Mouse (Mus musculus) limb, embryonic 14.5 days (tissue): ENCODE measurements around the gene Akap13. TPM values are rescaled to one million over a fixed set of nuclear protein-coding genes. Genes with fewer than 3 reads are reported as not detected.
"Not testable (repeated sequence)": the region's sequence is repeated elsewhere in the genome, so short reads cannot be mapped to it uniquely, and the experiment has no call there.

Experiments used
- ATAC-seq: fragments of 200-750 bp; cut with Nextera tagmentation; 2 replicates; pipeline ENCODE4 v1.8.0; 2017; ENCODE audit warnings: low read depth, moderate number of reproducible peaks, moderate TSS enrichment; ENCODE audit not compliant: low FRiP score
- DNase-seq: peaks from one replicate; pipeline ENCODE4 v3.0.0-alpha.2; 2015; ENCODE audit warnings: low spot score
- H3K27ac ChIP-seq: fragments of 300-500 bp; sonication (generic); replicated peaks from 2 replicates; pipeline ENCODE4 v1.5.1; 2014; ENCODE audit warnings: low read depth, mild to moderate bottlenecking, low read length, moderate library complexity, mixed read lengths
- H3K27me3 ChIP-seq: fragments of 300-500 bp; sonication (generic); 2 replicates; pipeline ENCODE4 v1.6.1; 2014; ENCODE audit warnings: low read length, mixed read lengths; ENCODE audit not compliant: control insufficient read depth, insufficient read depth
- H3K36me3 ChIP-seq: fragments of 300-500 bp; sonication (generic); 2 replicates; pipeline ENCODE4 v1.6.1; 2014; ENCODE audit warnings: mild to moderate bottlenecking, low read length, moderate library complexity, mixed read lengths; ENCODE audit not compliant: control insufficient read depth, insufficient read depth
- H3K4me1 ChIP-seq: fragments of 300-500 bp; sonication (generic); 2 replicates; pipeline ENCODE4 v1.6.1; 2014; ENCODE audit warnings: antibody characterized with exemption, low read length, mixed read lengths; ENCODE audit not compliant: control insufficient read depth, insufficient read depth
- H3K4me2 ChIP-seq: fragments of 300-500 bp; sonication (generic); replicated peaks from 2 replicates; pipeline ENCODE4 v1.6.1; 2014; ENCODE audit warnings: low read depth, mild to moderate bottlenecking, low read length, moderate library complexity; ENCODE audit not compliant: severe bottlenecking
- H3K4me3 ChIP-seq: fragments of 300-500 bp; sonication (generic); replicated peaks from 2 replicates; pipeline ENCODE4 v1.5.1; 2014; ENCODE audit warnings: low read length
- H3K9ac ChIP-seq: fragments of 300-500 bp; sonication (generic); 2 replicates; pipeline ENCODE4 v1.6.1; 2014; ENCODE audit warnings: mild to moderate bottlenecking, low read depth, low read length, moderate library complexity; ENCODE audit not compliant: severe bottlenecking
- H3K9me3 ChIP-seq: fragments of 300-500 bp; sonication (generic); 2 replicates; pipeline ENCODE4 v1.6.1; 2016; ENCODE audit warnings: low read length; ENCODE audit not compliant: control insufficient read depth
- POLR2A ChIP-seq: fragments of 200-500 bp; IDR thresholded peaks from 2 replicates; pipeline ENCODE4 v1.8.0; 2012; ENCODE audit warnings: inconsistent platforms, mild to moderate bottlenecking, moderate library complexity, borderline replicate concordance; ENCODE audit not compliant: insufficient read depth, insufficient read length; ENCODE audit errors: extremely low read depth
- WGBS: fragments of 180-500 bp; shearing (Covaris S2); extraction: QIAGEN DNeasy Blood & Tissue Kit; methylation state at CpG from one replicate; pipeline ENCODE4 v1.1.7; 2014; 5-methylcytosine and 5-hydroxymethylcytosine counted together
- polyA plus RNA-seq, 2 experiments: library from polyadenylated mRNA; depleted of rRNA in 1 of 2; stranded (reverse) in 1 of 2; unstranded in 1 of 2; fragments of >200 nt; fragmentation: Nextera tagmentation in 1 of 2; extraction: Ambion mirVana in 1 of 2; gene quantifications; 2 replicates each; pipeline versions ENCODE4 v1.2.1 to v1.2.3; 2012 to 2014

Gene Akap13
- polyA plus RNA-seq, 2 experiments = 18.7 to 51.4 TPM

DNA sequence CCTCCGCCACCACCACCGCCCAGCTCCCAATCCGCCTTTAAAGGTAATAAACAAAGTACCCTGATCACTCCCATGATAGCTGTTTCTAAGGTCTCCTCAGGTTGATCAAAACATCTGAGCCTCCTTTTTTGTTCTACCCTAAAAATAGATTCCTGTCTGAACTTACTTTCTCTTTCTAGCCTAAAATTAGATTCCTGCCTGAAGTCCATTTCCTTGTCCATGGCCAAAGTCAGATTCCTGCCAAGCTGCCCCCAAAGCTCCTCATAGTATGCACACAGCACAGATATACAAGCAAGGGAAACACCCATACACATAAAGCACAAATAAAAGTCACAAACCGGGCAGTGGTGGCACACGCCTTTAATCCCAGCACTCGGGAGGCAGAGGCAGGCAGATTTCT lies 334.4 kb downstream of the Akap13 start:
- no peak for TF ChIP-seq POLR2A
- H3K4me2 ChIP-seq = no peak overlapping the region
- 92% methylated on average over 6 of the region's 6 CpGs for WGBS
- H3K4me3 ChIP-seq = no peak overlapping the region
- DNase-seq = no peak
- no peak overlapping the region for H3K27ac ChIP-seq
- no peak for ATAC-seq
- 0 out of 2 replicates have a peak, but pooled peaks cover 5% of the 10 kb centered on the region for H3K4me1 ChIP-seq
- no peaks in the 10 kb centered on the region for H3K9me3 ChIP-seq
- H3K9ac ChIP-seq = no peak overlapping the region
- H3K36me3 ChIP-seq = no peaks in the 10 kb centered on the region
- no peaks in the 10 kb centered on the region for H3K27me3 ChIP-seq

GRCm38 (mm10) chr7:75791092-75791837 lies 335.9 kb downstream of the Akap13 start:
- not testable (repeated sequence) for ATAC-seq, H3K36me3 ChIP-seq, H3K4me3 ChIP-seq, H3K27ac ChIP-seq, H3K9ac ChIP-seq, H3K9me3 ChIP-seq, H3K4me2 ChIP-seq, H3K27me3 ChIP-seq, H3K4me1 ChIP-seq
- peak; percentile 25 for DNase-seq
- 80% methylated on average over 12 of the region's 13 CpGs for WGBS

DNA sequence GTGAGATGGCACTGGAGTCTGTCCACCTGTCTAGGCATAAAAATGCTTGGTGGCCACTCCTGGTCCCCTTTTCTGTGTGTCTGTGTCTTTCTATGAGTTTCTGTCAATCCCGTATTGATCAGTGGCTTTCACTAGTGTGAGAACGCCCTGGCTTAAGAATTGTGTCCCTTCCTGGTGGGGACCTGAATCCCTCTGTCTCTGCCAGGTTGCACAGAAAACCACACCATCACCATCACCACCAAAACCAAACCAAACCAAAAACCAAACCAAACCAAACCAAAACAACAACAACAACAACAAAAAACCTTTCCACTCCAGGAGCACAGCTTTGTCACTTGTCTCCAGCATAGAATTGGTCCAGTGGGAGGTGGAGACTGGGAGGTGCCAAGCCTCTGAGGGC lies 337.8 kb downstream of the Akap13 start:
- 69% methylated on average over 2 of the region's 2 CpGs for WGBS
- Histone ChIP-seq H3K27me3 (no peaks in the 10 kb centered on the region), H3K4me1 (no peaks in the 10 kb centered on the region), H3K36me3 (no peaks in the 10 kb centered on the region), H3K4me3 (no peak overlapping the region), H3K9me3 (no peaks in the 10 kb centered on the region), H3K27ac (no peak overlapping the region), H3K9ac (no peak overlapping the region), H3K4me2 (no peak overlapping the region)
- DNase-seq (no peak), ATAC-seq (no peak)
- no peak for TF ChIP-seq POLR2A

DNA sequence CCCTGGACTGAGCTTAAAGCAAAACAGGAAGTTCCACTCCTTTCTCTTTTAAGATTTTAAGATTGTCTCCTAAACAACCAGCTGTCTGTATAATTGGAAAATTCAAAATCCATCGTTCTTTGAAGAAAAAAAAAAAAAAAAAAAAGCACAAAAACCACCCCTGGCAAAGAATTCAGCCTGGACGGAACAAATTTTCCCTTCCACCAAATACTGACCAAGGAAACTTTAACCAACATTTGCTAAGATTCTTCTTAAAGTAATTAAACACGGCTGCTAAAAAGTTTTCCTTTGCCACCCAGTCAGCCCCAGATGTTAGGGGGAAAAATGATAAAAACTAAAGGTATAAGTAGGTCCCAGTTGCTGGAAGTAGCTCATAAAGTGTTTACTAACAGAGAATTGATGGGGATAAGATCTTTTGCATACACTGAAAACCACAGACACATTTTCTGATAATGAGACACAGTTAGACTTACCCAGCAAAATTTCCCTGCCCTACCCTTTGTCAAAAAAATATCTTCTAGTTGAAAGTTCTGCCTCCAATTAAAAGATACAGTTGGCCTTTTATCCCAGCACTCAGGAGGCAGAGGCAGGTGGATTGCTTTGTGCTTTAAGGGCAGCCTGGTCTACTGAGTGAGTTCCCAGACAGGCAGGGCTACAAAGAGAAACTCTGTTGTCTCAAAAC lies 338.5 kb downstream of the Akap13 start:
- no peak overlapping the region for H3K27ac ChIP-seq

GRCm38 (mm10) chr7:75795106-75795505 lies 339.8 kb downstream of the Akap13 start:
- ATAC-seq (no peak), DNase-seq (no peak)
- Histone ChIP-seq H3K9me3 (no peaks in the 10 kb centered on the region), H3K4me2 (no peak overlapping the region), H3K27ac (no peak overlapping the region), H3K9ac (no peak overlapping the region), H3K36me3 (no peaks in the 10 kb centered on the region), H3K27me3 (no peaks in the 10 kb centered on the region), H3K4me1 (no peaks in the 10 kb centered on the region), H3K4me3 (no peak overlapping the region)
- no peak for TF ChIP-seq POLR2A
- 92% methylated on average over 8 of the region's 8 CpGs for WGBS

More for the DNA sequence above, 338.5 kb downstream of the Akap13 start:
- no peak for ATAC-seq
- H3K27me3 ChIP-seq = no peaks in the 10 kb centered on the region
- H3K9me3 ChIP-seq = no peaks in the 10 kb centered on the region
- no peak overlapping the region for H3K9ac ChIP-seq
- H3K4me2 ChIP-seq = no peak overlapping the region
- 19% methylated on average over 3 of the region's 3 CpGs for WGBS
- no peak for TF ChIP-seq POLR2A
- no peaks in the 10 kb centered on the region for H3K4me1 ChIP-seq
- H3K36me3 ChIP-seq = no peaks in the 10 kb centered on the region
- no peak for DNase-seq
- H3K4me3 ChIP-seq = no peak overlapping the region
